Mouse (Mus musculus): Measurements from ENCODE around the gene Atf6. TPM values are rescaled to one million over a fixed set of nuclear protein-coding genes. Genes with fewer than 3 reads are reported as not detected.

Gene Atf6
- polyA plus RNA-seq (2015; fragmentation: Nextera tagmentation; extraction: Ambion mirVana) = 9.1 and 10.1 TPM in 2 replicates

GRCm38 (mm10) chr1:170867691-170868105, at the start of gene Atf6:
Gene Atf6 (minus strand): TSS chr1:170867771.
- H3K27me3 ChIP-seq = no peaks in the 10 kb centered on the region
- peaks cover 8% of the 10 kb centered on the region for H3K4me1 ChIP-seq
- peaks cover 7% of the 10 kb centered on the region for H3K36me3 ChIP-seq
- H3K27ac ChIP-seq = peak within 1 kb of the TSS; percentile 71
- peak; percentile 85 for ATAC-seq (ENCODE audit: borderline replicate concordance, extremely low read depth, low FRiP score, low TSS enrichment)
- peak within 1 kb of the TSS; percentile 84 for H3K4me3 ChIP-seq
- under 1% methylated on average over 25 of the region's 25 CpGs for WGBS
- peak within 1 kb of the TSS; percentile 79 for H3K9ac ChIP-seq
- H3K9me3 ChIP-seq = no peaks in the 10 kb centered on the region
- peak within 1 kb of the TSS; percentile 58 for H3K4me2 ChIP-seq

- H3K9me3 ChIP-seq = no peaks in the 10 kb centered on the region
- H3K36me3 ChIP-seq = no peaks in the 10 kb centered on the region
- 41% methylated on average over 5 of the region's 5 CpGs for WGBS
- no peak overlapping the region for H3K27ac ChIP-seq
- no peak overlapping the region for H3K4me2 ChIP-seq
- no peak overlapping the region for H3K9ac ChIP-seq
- H3K4me3 ChIP-seq = no peak overlapping the region
- ATAC-seq (ENCODE audit: borderline replicate concordance, extremely low read depth, low FRiP score, low TSS enrichment) = no peak
- no peaks in the 10 kb centered on the region for H3K4me1 ChIP-seq
- no peaks in the 10 kb centered on the region for H3K27me3 ChIP-seq
Measured at GRCm38 (mm10) chr1:170915657-170916056, 48.1 kb upstream of the Atf6 start.

- no peak for ATAC-seq (ENCODE audit: borderline replicate concordance, extremely low read depth, low FRiP score, low TSS enrichment)
- Histone ChIP-seq H3K4me2 (no peak within 1 kb of the TSS), H3K27me3 (peaks cover 19% of the 10 kb centered on the region), H3K4me3 (no peak within 1 kb of the TSS), H3K9ac (no peak within 1 kb of the TSS), H3K9me3 (no peaks in the 10 kb centered on the region), H3K27ac (no peak within 1 kb of the TSS), H3K36me3 (no peaks in the 10 kb centered on the region), H3K4me1 (peaks cover 6% of the 10 kb centered on the region)
- WGBS = 64% methylated on average over 5 of the region's 5 CpGs
Measured at GRCm38 (mm10) chr1:170912891-170913615, 45.5 kb upstream of the Atf6 start, which contains the start of gene Fcrlb. Gene Fcrlb (minus strand): TSS chr1:170912941.

- no peaks in the 10 kb centered on the region for H3K36me3 ChIP-seq
- WGBS = 74% methylated on average over 11 of the region's 11 CpGs
- no peak overlapping the region for H3K4me3 ChIP-seq
- H3K4me1 ChIP-seq = peaks cover 13% of the 10 kb centered on the region
- ATAC-seq (ENCODE audit: borderline replicate concordance, extremely low read depth, low FRiP score, low TSS enrichment) = no peak
- H3K9ac ChIP-seq = no peak overlapping the region
- no peaks in the 10 kb centered on the region for H3K9me3 ChIP-seq
- H3K4me2 ChIP-seq = no peak overlapping the region
- peaks cover 29% of the 10 kb centered on the region for H3K27me3 ChIP-seq
- H3K27ac ChIP-seq = no peak overlapping the region
Measured at GRCm38 (mm10) chr1:170911907-170912660, 44.5 kb upstream of the Atf6 start.

GRCm38 (mm10) chr1:170908341-170908740, 40.8 kb upstream of the Atf6 start:
- Histone ChIP-seq H3K27me3 (peaks cover 49% of the 10 kb centered on the region), H3K9ac (no peak overlapping the region)

GRCm38 (mm10) chr1:170907456-170908191, 40.1 kb upstream of the Atf6 start:
- H3K27ac ChIP-seq = no peak overlapping the region
- peaks cover 13% of the 10 kb centered on the region for H3K4me1 ChIP-seq
- WGBS = 2% methylated on average over 71 of the region's 71 CpGs
- H3K4me2 ChIP-seq = peak overlapping the region; percentile 84
- 0 out of 2 replicates have a peak overlapping the region, but pooled peaks have one; percentile 14 for H3K9ac ChIP-seq
- H3K9me3 ChIP-seq = no peaks in the 10 kb centered on the region
- ATAC-seq (ENCODE audit: borderline replicate concordance, extremely low read depth, low FRiP score, low TSS enrichment) = peak; percentile 65
- peak overlapping the region; percentile 44 for H3K4me3 ChIP-seq
- peaks cover 49% of the 10 kb centered on the region for H3K27me3 ChIP-seq
- no peaks in the 10 kb centered on the region for H3K36me3 ChIP-seq

More at GRCm38 (mm10) chr1:170908341-170908740, 40.8 kb upstream of the Atf6 start:
- Histone ChIP-seq H3K4me1 (peaks cover 13% of the 10 kb centered on the region), H3K4me2 (peak overlapping the region; percentile 84), H3K27ac (no peak overlapping the region), H3K9me3 (no peaks in the 10 kb centered on the region), H3K4me3 (peak overlapping the region; percentile 44), H3K36me3 (no peaks in the 10 kb centered on the region)
- peak; percentile 53; the same call in 1 of the 2 replicates for ATAC-seq (ENCODE audit: borderline replicate concordance, extremely low read depth, low FRiP score, low TSS enrichment)
- WGBS = 4% methylated on average over 21 of the region's 21 CpGs

GRCm38 (mm10) chr1:170907111-170907455, 39.5 kb upstream of the Atf6 start:
- Histone ChIP-seq H3K4me2 (peak overlapping the region; percentile 84), H3K27ac (no peak overlapping the region), H3K9ac (no peak overlapping the region), H3K4me3 (peak overlapping the region; percentile 44), H3K9me3 (no peaks in the 10 kb centered on the region), H3K27me3 (peaks cover 54% of the 10 kb centered on the region), H3K4me1 (peaks cover 13% of the 10 kb centered on the region), H3K36me3 (no peaks in the 10 kb centered on the region)
- WGBS = 20% methylated on average over 11 of the region's 11 CpGs
- no peak for ATAC-seq (ENCODE audit: borderline replicate concordance, extremely low read depth, low FRiP score, low TSS enrichment)

- H3K27ac ChIP-seq = no peak overlapping the region
- WGBS = 29% methylated on average over 5 of the region's 5 CpGs
- H3K27me3 ChIP-seq = peaks cover 55% of the 10 kb centered on the region
- peaks cover 15% of the 10 kb centered on the region for H3K4me1 ChIP-seq
- H3K9me3 ChIP-seq = no peaks in the 10 kb centered on the region
- H3K4me3 ChIP-seq = no peak overlapping the region
- no peak for ATAC-seq (ENCODE audit: borderline replicate concordance, extremely low read depth, low FRiP score, low TSS enrichment)
- H3K4me2 ChIP-seq = no peak overlapping the region
- no peaks in the 10 kb centered on the region for H3K36me3 ChIP-seq
- H3K9ac ChIP-seq = no peak overlapping the region
Measured at GRCm38 (mm10) chr1:170903485-170903884, 35.9 kb upstream of the Atf6 start.

GRCm38 (mm10) chr1:170901536-170902238, 34.1 kb upstream of the Atf6 start:
- H3K9me3 ChIP-seq = no peaks in the 10 kb centered on the region
- H3K4me3 ChIP-seq = no peak overlapping the region
- H3K4me2 ChIP-seq = peak overlapping the region; percentile 41; the same call in 1 of the 2 replicates
- H3K27ac ChIP-seq = no peak overlapping the region
- H3K27me3 ChIP-seq = peaks cover 47% of the 10 kb centered on the region
- whole genome bisulfite sequencing = 26% methylated on average over 10 of the region's 10 CpGs
- H3K36me3 ChIP-seq = no peaks in the 10 kb centered on the region
- ATAC-seq (ENCODE audit: borderline replicate concordance, extremely low read depth, low FRiP score, low TSS enrichment) = no peak
- peaks cover 4% of the 10 kb centered on the region; the same call in 1 of the 2 replicates for H3K4me1 ChIP-seq
- H3K9ac ChIP-seq = no peak overlapping the region

- Histone ChIP-seq H3K4me3 (no peak overlapping the region), H3K4me1 (peaks cover 4% of the 10 kb centered on the region; the same call in 1 of the 2 replicates), H3K27ac (no peak overlapping the region), H3K4me2 (peak overlapping the region; percentile 41), H3K27me3 (peaks cover 39% of the 10 kb centered on the region), H3K9ac (no peak overlapping the region), H3K9me3 (no peaks in the 10 kb centered on the region), H3K36me3 (no peaks in the 10 kb centered on the region)
- WGBS = 32% methylated on average over 10 of the region's 10 CpGs
- ATAC-seq (ENCODE audit: borderline replicate concordance, extremely low read depth, low FRiP score, low TSS enrichment) = no peak
Measured at GRCm38 (mm10) chr1:170900799-170901467, 33.4 kb upstream of the Atf6 start.

Measured in lung, embryonic 15.5 days (tissue).